Mouse (Mus musculus) kidney, adult 11 months (tissue): ENCODE measurements around the gene Oasl1.
"Not testable (repeated sequence)": the region's sequence is repeated elsewhere in the genome, so short reads cannot be mapped to it uniquely, and the experiment has no call there.

Source experiments
- DNase-seq: peaks from one replicate; pipeline ENCODE4 v3.0.0; 2022

Gene Oasl1

GRCm38 (mm10) chr5:114922998-114923473 is at the start of gene Oasl1:
Oasl1 (plus strand) TSS chr5:114923240.
- DNase-seq = peak; percentile 66

GRCm38 (mm10) chr5:114875858-114876257 is 47.2 kb upstream of the Oasl1 start:
- no peak for DNase-seq

- no peak for DNase-seq
Observed at GRCm38 (mm10) chr5:114876331-114876730, 46.7 kb upstream of the Oasl1 start.

GRCm38 (mm10) chr5:114877487-114877886 is 45.6 kb upstream of the Oasl1 start:
- no peak for DNase-seq

- DNase-seq = no peak
Observed at GRCm38 (mm10) chr5:114879399-114879798, 43.6 kb upstream of the Oasl1 start.

GRCm38 (mm10) chr5:114882319-114882718 is 40.7 kb upstream of the Oasl1 start:
- DNase-seq = not testable (repeated sequence)

- DNase-seq = no peak
Observed at GRCm38 (mm10) chr5:114883022-114883421, 40.0 kb upstream of the Oasl1 start.

GRCm38 (mm10) chr5:114886801-114887200 is 36.2 kb upstream of the Oasl1 start:
- no peak for DNase-seq

- no peak for DNase-seq
Observed at GRCm38 (mm10) chr5:114888995-114889394, 34.0 kb upstream of the Oasl1 start.

GRCm38 (mm10) chr5:114895542-114895941 is 27.5 kb upstream of the Oasl1 start:
- DNase-seq = no peak

GRCm38 (mm10) chr5:114896688-114897373 is 26.2 kb upstream of the Oasl1 start, which contains the start of gene Oasl2:
Oasl2 (plus strand) TSS chr5:114896936.
- no peak for DNase-seq

- peak; percentile 53 for DNase-seq
Observed at GRCm38 (mm10) chr5:114897374-114897793, 25.7 kb upstream of the Oasl1 start.

GRCm38 (mm10) chr5:114898857-114899256 is 24.2 kb upstream of the Oasl1 start:
- DNase-seq = no peak

- DNase-seq = peak; percentile 33
Observed at GRCm38 (mm10) chr5:114902413-114902812, 20.6 kb upstream of the Oasl1 start.

- DNase-seq = no peak
Observed at GRCm38 (mm10) chr5:114908598-114909305, 14.3 kb upstream of the Oasl1 start.

GRCm38 (mm10) chr5:114913686-114914085 is 9.4 kb upstream of the Oasl1 start:
- no peak for DNase-seq

GRCm38 (mm10) chr5:114914855-114915254 is 8.2 kb upstream of the Oasl1 start:
- no peak for DNase-seq

- no peak for DNase-seq
Observed at GRCm38 (mm10) chr5:114915854-114916253, 7.2 kb upstream of the Oasl1 start.

- DNase-seq = no peak
Observed at GRCm38 (mm10) chr5:114916777-114917176, 6.3 kb upstream of the Oasl1 start.

GRCm38 (mm10) chr5:114917357-114917756 is 5.7 kb upstream of the Oasl1 start:
- not testable (repeated sequence) for DNase-seq

- DNase-seq = peak; percentile 56
Observed at GRCm38 (mm10) chr5:114921551-114922365, 1.3 kb upstream of the Oasl1 start.

GRCm38 (mm10) chr5:114922366-114922731 is 691 bp upstream of the Oasl1 start:
- no peak for DNase-seq

- DNase-seq = no peak
Observed at GRCm38 (mm10) chr5:114926153-114926684, 3.2 kb downstream of the Oasl1 start.
